Mouse (Mus musculus): ENCODE measurements around the gene Phf5a. TPM values are rescaled to one million over a fixed set of nuclear protein-coding genes. Genes with fewer than 3 reads are reported as not detected.
A peak's percentile ranks its signal among the peaks of the same experiment; 100 is the strongest.

The Phf5a gene
- polyA plus RNA-seq, 1 experiment from 2014 or later, result 72.6 TPM

DNA sequence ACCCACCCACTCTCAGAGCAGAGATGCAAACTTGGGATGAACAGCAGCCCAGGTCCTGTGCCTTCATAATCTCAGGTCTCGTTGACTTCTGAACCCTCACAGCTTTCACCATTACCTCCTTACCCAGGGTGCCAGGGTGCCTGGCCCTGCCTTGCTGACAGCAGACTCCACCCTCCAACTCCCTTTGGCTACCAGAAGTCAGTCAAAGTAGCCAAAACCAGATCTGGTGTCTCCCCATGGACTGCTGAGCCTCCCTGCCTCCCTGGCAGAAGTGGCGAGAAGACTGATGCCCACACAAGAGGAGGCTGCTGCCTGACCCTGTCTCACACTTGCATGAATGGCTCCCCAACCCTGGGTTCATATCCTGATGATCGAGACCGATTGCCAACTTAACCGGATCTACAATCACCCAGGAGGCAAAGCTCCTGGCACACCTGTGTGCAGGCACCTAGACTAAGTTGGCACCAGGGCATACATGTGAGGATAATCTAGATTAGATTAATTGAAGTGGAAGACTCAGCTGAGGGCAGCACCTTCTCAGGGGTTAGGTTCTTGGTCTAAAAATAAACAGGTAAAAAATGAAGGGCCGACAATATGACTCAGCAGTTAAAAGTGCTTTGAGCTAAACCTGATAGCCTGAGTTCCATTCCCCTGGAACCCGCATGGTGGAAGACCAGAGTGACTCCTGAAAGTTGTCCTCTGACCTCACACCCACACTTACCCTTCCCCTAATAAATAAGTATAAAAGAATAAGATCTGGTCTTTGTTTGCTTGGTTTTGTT, 43.1 kb downstream of the Phf5a start:
- no peak for ATAC-seq (ENCODE audit: low read depth)
- H3K27ac ChIP-seq (ENCODE audit: low read length), result no peak overlapping the region
- H3K4me3 ChIP-seq (ENCODE audit: low read depth, low read length), result no peak overlapping the region
- H3K9ac ChIP-seq (ENCODE audit: low read depth, low read length), result no peak overlapping the region
- 66% methylated on average over 7 of the region's 7 CpGs for WGBS (ENCODE audit: insufficient replicate concordance)
- H3K27me3 ChIP-seq (ENCODE audit: control insufficient read depth, insufficient read depth, low read depth, low read length), result no peaks in the 10 kb centered on the region
- H3K36me3 ChIP-seq (ENCODE audit: control insufficient read depth, insufficient read depth), result no peaks in the 10 kb centered on the region; the same call in 1 of the 2 replicates
- no peak overlapping the region for H3K4me2 ChIP-seq (ENCODE audit: low read depth, low read length)
- H3K4me1 ChIP-seq (ENCODE audit: control insufficient read depth, low read depth, low read length), result no peaks in the 10 kb centered on the region; the same call in none of the 2 replicates
- no peaks in the 10 kb centered on the region for H3K9me3 ChIP-seq (replicated peaks; ENCODE audit: control insufficient read depth, low read length)

GRCm38 (mm10) chr15:81824832-81825231, 46.9 kb downstream of the Phf5a start:
- Histone ChIP-seq H3K27me3 (ENCODE audit: control insufficient read depth, insufficient read depth, low read depth, low read length) (no peaks in the 10 kb centered on the region), H3K9me3 (replicated peaks; ENCODE audit: control insufficient read depth, low read length) (no peaks in the 10 kb centered on the region), H3K36me3 (ENCODE audit: control insufficient read depth, insufficient read depth) (no peaks in the 10 kb centered on the region; the same call in none of the 2 replicates), H3K4me3 (ENCODE audit: low read depth, low read length) (no peak overlapping the region), H3K9ac (ENCODE audit: low read depth, low read length) (no peak overlapping the region), H3K27ac (ENCODE audit: low read length) (no peak overlapping the region), H3K4me1 (ENCODE audit: control insufficient read depth, low read depth, low read length) (no peaks in the 10 kb centered on the region), H3K4me2 (ENCODE audit: low read depth, low read length) (no peak overlapping the region)
- no peak for ATAC-seq (ENCODE audit: low read depth)
- 68% methylated on average over 3 of the region's 3 CpGs for WGBS (ENCODE audit: insufficient replicate concordance)

DNA sequence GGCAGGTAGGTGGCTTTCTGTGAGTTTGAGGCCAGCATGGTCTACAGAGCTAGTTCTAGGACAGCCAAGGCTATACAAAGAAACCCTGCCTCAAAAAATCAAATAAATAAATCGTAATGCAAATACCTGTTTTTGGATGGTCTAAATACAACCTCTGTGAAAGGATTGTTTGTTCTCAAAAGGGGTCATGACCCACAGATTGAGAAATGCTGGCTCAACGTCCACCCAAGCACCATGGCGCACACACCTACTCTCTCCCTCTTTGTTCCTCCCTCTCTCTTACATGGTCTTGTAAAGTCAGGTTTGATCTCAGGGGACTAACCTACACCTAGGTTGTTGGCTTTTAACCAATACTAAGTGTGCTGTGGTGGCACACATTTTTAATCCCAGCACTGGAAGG, 49.1 kb downstream of the Phf5a start:
- ATAC-seq (ENCODE audit: low read depth), result peak; percentile 80
- no peaks in the 10 kb centered on the region for H3K9me3 ChIP-seq (replicated peaks; ENCODE audit: control insufficient read depth, low read length)
- WGBS (ENCODE audit: insufficient replicate concordance), result 70% methylated on average over 3 of the region's 3 CpGs
- no peaks in the 10 kb centered on the region; the same call in none of the 2 replicates for H3K36me3 ChIP-seq (ENCODE audit: control insufficient read depth, insufficient read depth)
- no peaks in the 10 kb centered on the region for H3K27me3 ChIP-seq (ENCODE audit: control insufficient read depth, insufficient read depth, low read depth, low read length)
- no peak overlapping the region for H3K27ac ChIP-seq (ENCODE audit: low read length)
- H3K4me2 ChIP-seq (ENCODE audit: low read depth, low read length), result no peak overlapping the region
- no peak overlapping the region for H3K9ac ChIP-seq (ENCODE audit: low read depth, low read length)
- no peaks in the 10 kb centered on the region for H3K4me1 ChIP-seq (ENCODE audit: control insufficient read depth, low read depth, low read length)
- H3K4me3 ChIP-seq (ENCODE audit: low read depth, low read length), result no peak overlapping the region

- H3K36me3 ChIP-seq (ENCODE audit: control insufficient read depth, insufficient read depth), result no peaks in the 10 kb centered on the region; the same call in 1 of the 2 replicates
- H3K27ac ChIP-seq (ENCODE audit: low read length), result no peak overlapping the region
- H3K4me1 ChIP-seq (ENCODE audit: control insufficient read depth, low read depth, low read length), result no peaks in the 10 kb centered on the region
- no peaks in the 10 kb centered on the region for H3K9me3 ChIP-seq (replicated peaks; ENCODE audit: control insufficient read depth, low read length)
- no peak for ATAC-seq (ENCODE audit: low read depth)
- no peak overlapping the region for H3K4me2 ChIP-seq (ENCODE audit: low read depth, low read length)
- H3K4me3 ChIP-seq (ENCODE audit: low read depth, low read length), result no peak overlapping the region
- H3K9ac ChIP-seq (ENCODE audit: low read depth, low read length), result no peak overlapping the region
- no peaks in the 10 kb centered on the region for H3K27me3 ChIP-seq (ENCODE audit: control insufficient read depth, insufficient read depth, low read depth, low read length)
- WGBS (ENCODE audit: insufficient replicate concordance), result 66% methylated on average over 3 of the region's 3 CpGs
Measured at GRCm38 (mm10) chr15:81818404-81818803, 53.3 kb downstream of the Phf5a start.

- WGBS (ENCODE audit: insufficient replicate concordance), result 60% methylated on average over 12 of the region's 12 CpGs
- H3K4me2 ChIP-seq (ENCODE audit: low read depth, low read length), result no peak overlapping the region
- H3K4me3 ChIP-seq (ENCODE audit: low read depth, low read length), result no peak overlapping the region
- no peaks in the 10 kb centered on the region for H3K36me3 ChIP-seq (ENCODE audit: control insufficient read depth, insufficient read depth)
- H3K27ac ChIP-seq (ENCODE audit: low read length), result no peak overlapping the region
- no peak for ATAC-seq (ENCODE audit: low read depth)
- no peaks in the 10 kb centered on the region for H3K9me3 ChIP-seq (replicated peaks; ENCODE audit: control insufficient read depth, low read length)
- H3K4me1 ChIP-seq (ENCODE audit: control insufficient read depth, low read depth, low read length), result peaks cover 18% of the 10 kb centered on the region
- no peaks in the 10 kb centered on the region for H3K27me3 ChIP-seq (ENCODE audit: control insufficient read depth, insufficient read depth, low read depth, low read length)
- no peak overlapping the region for H3K9ac ChIP-seq (ENCODE audit: low read depth, low read length)
Measured at GRCm38 (mm10) chr15:81814716-81815370, 56.9 kb downstream of the Phf5a start.

Other genes starting within 250 kb of the Phf5a start
- gene L3mbtl2, start 208.0 kb downstream of the Phf5a start, polyA plus RNA-seq (2015; fragmentation: Nextera tagmentation; extraction: Ambion mirVana), result 11.5 and 12.5 TPM in 2 replicates
- 0.44 and 0.52 TPM in 2 replicates for gene Chadl, start 174.6 kb downstream of the Phf5a start, polyA plus RNA-seq (2015; fragmentation: Nextera tagmentation; extraction: Ambion mirVana)
- 4.1 and 4.6 TPM in 2 replicates for gene Zc3h7b, start 126.9 kb downstream of the Phf5a start, polyA plus RNA-seq (2015; fragmentation: Nextera tagmentation; extraction: Ambion mirVana)
- gene Rangap1, start 126.4 kb downstream of the Phf5a start, polyA plus RNA-seq (2015; fragmentation: Nextera tagmentation; extraction: Ambion mirVana), result 63.6 and 67.3 TPM in 2 replicates
- 6.3 and 9.2 TPM in 2 replicates for gene Tef, start 69.5 kb downstream of the Phf5a start, polyA plus RNA-seq (2015; fragmentation: Nextera tagmentation; extraction: Ambion mirVana)
- 11.7 and 14.9 TPM in 2 replicates for gene Tob2, start 13.1 kb downstream of the Phf5a start, polyA plus RNA-seq (2015; fragmentation: Nextera tagmentation; extraction: Ambion mirVana)
- gene Aco2, start 398 bp upstream of the Phf5a start, polyA plus RNA-seq (2015; fragmentation: Nextera tagmentation; extraction: Ambion mirVana), result 109 and 114 TPM in 2 replicates
- gene Polr3h, start 54.3 kb upstream of the Phf5a start, polyA plus RNA-seq (2015; fragmentation: Nextera tagmentation; extraction: Ambion mirVana), result 53.2 and 55.3 TPM in 2 replicates
- gene Csdc2, start 64.8 kb upstream of the Phf5a start, polyA plus RNA-seq (2015; fragmentation: Nextera tagmentation; extraction: Ambion mirVana), result 0.83 and 1.3 TPM in 2 replicates
- gene Pmm1, start 89.0 kb upstream of the Phf5a start, polyA plus RNA-seq (2015; fragmentation: Nextera tagmentation; extraction: Ambion mirVana), result 13.6 and 14.9 TPM in 2 replicates
- gene 1700029P11Rik, start 108.6 kb upstream of the Phf5a start, polyA plus RNA-seq (2015; fragmentation: Nextera tagmentation; extraction: Ambion mirVana), result not detected in 2 replicates
- 48.4 and 52.7 TPM in 2 replicates for gene Xrcc6, start 115.9 kb upstream of the Phf5a start, polyA plus RNA-seq (2015; fragmentation: Nextera tagmentation; extraction: Ambion mirVana)
- 10.7 and 11.5 TPM in 2 replicates for gene Desi1, start 162.0 kb upstream of the Phf5a start, polyA plus RNA-seq (2015; fragmentation: Nextera tagmentation; extraction: Ambion mirVana)
- gene Snu13, start 175.7 kb upstream of the Phf5a start, polyA plus RNA-seq (2015; fragmentation: Nextera tagmentation; extraction: Ambion mirVana), result 111 and 121 TPM in 2 replicates
- gene 4930407I10Rik, start 187.2 kb upstream of the Phf5a start, polyA plus RNA-seq (2015; fragmentation: Nextera tagmentation; extraction: Ambion mirVana), result not detected in 2 replicates
- gene Mei1, start 198.1 kb upstream of the Phf5a start, polyA plus RNA-seq (2015; fragmentation: Nextera tagmentation; extraction: Ambion mirVana), result not detected in 2 replicates